Mouse (Mus musculus): Measurements from ENCODE around the gene Ormdl2. TPM values are rescaled to one million over a fixed set of nuclear protein-coding genes. Genes with fewer than 3 reads are reported as not detected.

Ormdl2 gene
- polyA plus RNA-seq, 1 experiment from 2014 or later = 21.2 TPM

- peak overlapping the region; percentile 0; the same call in 1 of the 2 replicates for H3K4me3 ChIP-seq (ENCODE audit: low read depth, low read length)
- no peaks in the 10 kb centered on the region; the same call in 1 of the 2 replicates for H3K36me3 ChIP-seq (ENCODE audit: control insufficient read depth, insufficient read depth, low read length)
- no peaks in the 10 kb centered on the region for H3K9me3 ChIP-seq (ENCODE audit: control insufficient read depth, low read length)
- H3K4me1 ChIP-seq (ENCODE audit: control insufficient read depth, insufficient read depth, low read length) = peaks cover 47% of the 10 kb centered on the region
- H3K27me3 ChIP-seq (ENCODE audit: control insufficient read depth, insufficient read depth, low read length) = no peaks in the 10 kb centered on the region; the same call in 1 of the 2 replicates
- H3K4me2 ChIP-seq (ENCODE audit: low read depth, low read length) = peak overlapping the region; percentile 57
- no peak overlapping the region for H3K9ac ChIP-seq (replicated peaks; ENCODE audit: low read depth, low read length)
- no peak overlapping the region for H3K27ac ChIP-seq (ENCODE audit: low read depth, low read length)
- no peak for ATAC-seq (ENCODE audit: low read depth)
- over 99% methylated on average over 8 of the region's 8 CpGs for WGBS
Measured at GRCm38 (mm10) chr10:128807018-128807417, 14.4 kb downstream of the Ormdl2 start.

GRCm38 (mm10) chr10:128806086-128806485 is 15.4 kb downstream of the Ormdl2 start:
- H3K4me3 ChIP-seq (ENCODE audit: low read depth, low read length) = peak overlapping the region; percentile 78
- no peak for ATAC-seq (ENCODE audit: low read depth)
- H3K9ac ChIP-seq (replicated peaks; ENCODE audit: low read depth, low read length) = peak overlapping the region; percentile 50; the same call in 1 of the 2 replicates
- H3K4me1 ChIP-seq (ENCODE audit: control insufficient read depth, insufficient read depth, low read length) = peaks cover 47% of the 10 kb centered on the region
- H3K9me3 ChIP-seq (ENCODE audit: control insufficient read depth, low read length) = no peaks in the 10 kb centered on the region
- 58% methylated on average over 6 of the region's 6 CpGs for WGBS
- no peak overlapping the region for H3K27ac ChIP-seq (ENCODE audit: low read depth, low read length)
- H3K4me2 ChIP-seq (ENCODE audit: low read depth, low read length) = peak overlapping the region; percentile 57
- peaks cover 3% of the 10 kb centered on the region for H3K36me3 ChIP-seq (ENCODE audit: control insufficient read depth, insufficient read depth, low read length)
- no peaks in the 10 kb centered on the region; the same call in 1 of the 2 replicates for H3K27me3 ChIP-seq (ENCODE audit: control insufficient read depth, insufficient read depth, low read length)

- Histone ChIP-seq H3K9me3 (ENCODE audit: control insufficient read depth, low read length) (no peaks in the 10 kb centered on the region), H3K27me3 (ENCODE audit: control insufficient read depth, insufficient read depth, low read length) (no peaks in the 10 kb centered on the region; the same call in 1 of the 2 replicates), H3K36me3 (ENCODE audit: control insufficient read depth, insufficient read depth, low read length) (peaks cover 8% of the 10 kb centered on the region), H3K4me3 (ENCODE audit: low read depth, low read length) (peak overlapping the region; percentile 78), H3K4me1 (ENCODE audit: control insufficient read depth, insufficient read depth, low read length) (peaks cover 47% of the 10 kb centered on the region), H3K9ac (replicated peaks; ENCODE audit: low read depth, low read length) (peak overlapping the region; percentile 82), H3K4me2 (ENCODE audit: low read depth, low read length) (peak overlapping the region; percentile 57), H3K27ac (ENCODE audit: low read depth, low read length) (peak overlapping the region; percentile 97)
- peak; percentile 93 for ATAC-seq (ENCODE audit: low read depth)
- WGBS = under 1% methylated on average over 66 of the region's 70 CpGs
Measured at GRCm38 (mm10) chr10:128805092-128806000, 16.1 kb downstream of the Ormdl2 start.

- under 1% methylated on average over 28 of the region's 28 CpGs for WGBS
- Histone ChIP-seq H3K4me1 (ENCODE audit: control insufficient read depth, insufficient read depth, low read length) (peaks cover 42% of the 10 kb centered on the region), H3K27me3 (ENCODE audit: control insufficient read depth, insufficient read depth, low read length) (no peaks in the 10 kb centered on the region; the same call in 1 of the 2 replicates), H3K27ac (ENCODE audit: low read depth, low read length) (peak within 1 kb of the TSS; percentile 97), H3K9ac (replicated peaks; ENCODE audit: low read depth, low read length) (peak within 1 kb of the TSS; percentile 82), H3K4me3 (ENCODE audit: low read depth, low read length) (peak within 1 kb of the TSS; percentile 78), H3K36me3 (ENCODE audit: control insufficient read depth, insufficient read depth, low read length) (peaks cover 8% of the 10 kb centered on the region), H3K4me2 (ENCODE audit: low read depth, low read length) (peak within 1 kb of the TSS; percentile 57), H3K9me3 (ENCODE audit: control insufficient read depth, low read length) (no peaks in the 10 kb centered on the region)
- peak; percentile 74 for ATAC-seq (ENCODE audit: low read depth)
Measured at GRCm38 (mm10) chr10:128804271-128805091, 17.0 kb downstream of the Ormdl2 start, which contains the start of gene Tmem198b. Gene Tmem198b, minus strand, starts transcription at chr10:128804370.

- Histone ChIP-seq H3K9me3 (ENCODE audit: control insufficient read depth, low read length) (no peaks in the 10 kb centered on the region), H3K27ac (ENCODE audit: low read depth, low read length) (peak within 1 kb of the TSS; percentile 97), H3K4me3 (ENCODE audit: low read depth, low read length) (peak within 1 kb of the TSS; percentile 78), H3K4me2 (ENCODE audit: low read depth, low read length) (peak within 1 kb of the TSS; percentile 57), H3K9ac (replicated peaks; ENCODE audit: low read depth, low read length) (peak within 1 kb of the TSS; percentile 82), H3K27me3 (ENCODE audit: control insufficient read depth, insufficient read depth, low read length) (no peaks in the 10 kb centered on the region; the same call in 1 of the 2 replicates), H3K4me1 (ENCODE audit: control insufficient read depth, insufficient read depth, low read length) (peaks cover 36% of the 10 kb centered on the region), H3K36me3 (ENCODE audit: control insufficient read depth, insufficient read depth, low read length) (peaks cover 8% of the 10 kb centered on the region; the same call in 1 of the 2 replicates)
- peak; percentile 9 for ATAC-seq (ENCODE audit: low read depth)
- 0% methylated on average over 14 of the region's 14 CpGs for WGBS
Measured at GRCm38 (mm10) chr10:128803771-128804270, 17.6 kb downstream of the Ormdl2 start, which contains the start of gene Dnajc14. Gene Dnajc14, plus strand, starts transcription at chr10:128804062.

GRCm38 (mm10) chr10:128803361-128803760 is 18.1 kb downstream of the Ormdl2 start:
- Histone ChIP-seq H3K4me3 (ENCODE audit: low read depth, low read length) (peak overlapping the region; percentile 78), H3K36me3 (ENCODE audit: control insufficient read depth, insufficient read depth, low read length) (peaks cover 8% of the 10 kb centered on the region; the same call in 1 of the 2 replicates), H3K4me2 (ENCODE audit: low read depth, low read length) (peak overlapping the region; percentile 57), H3K9ac (replicated peaks; ENCODE audit: low read depth, low read length) (peak overlapping the region; percentile 82), H3K27ac (ENCODE audit: low read depth, low read length) (no peak overlapping the region; the same call in 1 of the 2 replicates), H3K9me3 (ENCODE audit: control insufficient read depth, low read length) (no peaks in the 10 kb centered on the region), H3K4me1 (ENCODE audit: control insufficient read depth, insufficient read depth, low read length) (peaks cover 31% of the 10 kb centered on the region), H3K27me3 (ENCODE audit: control insufficient read depth, insufficient read depth, low read length) (no peaks in the 10 kb centered on the region; the same call in 1 of the 2 replicates)
- WGBS = 19% methylated on average over 6 of the region's 6 CpGs
- ATAC-seq (ENCODE audit: low read depth) = no peak

GRCm38 (mm10) chr10:128802956-128803355 is 18.5 kb downstream of the Ormdl2 start:
- Histone ChIP-seq H3K27ac (ENCODE audit: low read depth, low read length) (no peak overlapping the region), H3K4me1 (ENCODE audit: control insufficient read depth, insufficient read depth, low read length) (peaks cover 29% of the 10 kb centered on the region), H3K9me3 (ENCODE audit: control insufficient read depth, low read length) (no peaks in the 10 kb centered on the region), H3K4me2 (ENCODE audit: low read depth, low read length) (peak overlapping the region; percentile 57), H3K9ac (replicated peaks; ENCODE audit: low read depth, low read length) (peak overlapping the region; percentile 82; the same call in 1 of the 2 replicates), H3K27me3 (ENCODE audit: control insufficient read depth, insufficient read depth, low read length) (no peaks in the 10 kb centered on the region; the same call in 1 of the 2 replicates), H3K36me3 (ENCODE audit: control insufficient read depth, insufficient read depth, low read length) (peaks cover 9% of the 10 kb centered on the region; the same call in 1 of the 2 replicates), H3K4me3 (ENCODE audit: low read depth, low read length) (peak overlapping the region; percentile 78; the same call in 1 of the 2 replicates)
- no peak for ATAC-seq (ENCODE audit: low read depth)
- WGBS = 71% methylated on average over 4 of the region's 4 CpGs

GRCm38 (mm10) chr10:128801981-128802495 is 19.4 kb downstream of the Ormdl2 start:
- Histone ChIP-seq H3K36me3 (ENCODE audit: control insufficient read depth, insufficient read depth, low read length) (peaks cover 10% of the 10 kb centered on the region; the same call in 1 of the 2 replicates), H3K4me2 (ENCODE audit: low read depth, low read length) (no peak overlapping the region), H3K27ac (ENCODE audit: low read depth, low read length) (no peak overlapping the region), H3K27me3 (ENCODE audit: control insufficient read depth, insufficient read depth, low read length) (no peaks in the 10 kb centered on the region; the same call in 1 of the 2 replicates), H3K4me3 (ENCODE audit: low read depth, low read length) (no peak overlapping the region), H3K9me3 (ENCODE audit: control insufficient read depth, low read length) (no peaks in the 10 kb centered on the region), H3K4me1 (ENCODE audit: control insufficient read depth, insufficient read depth, low read length) (peaks cover 19% of the 10 kb centered on the region), H3K9ac (replicated peaks; ENCODE audit: low read depth, low read length) (no peak overlapping the region)
- 91% methylated on average over 16 of the region's 16 CpGs for WGBS
- no peak for ATAC-seq (ENCODE audit: low read depth)

Measured in neural tube, embryonic 14.5 days (tissue).